In the genomic region with DNA sequence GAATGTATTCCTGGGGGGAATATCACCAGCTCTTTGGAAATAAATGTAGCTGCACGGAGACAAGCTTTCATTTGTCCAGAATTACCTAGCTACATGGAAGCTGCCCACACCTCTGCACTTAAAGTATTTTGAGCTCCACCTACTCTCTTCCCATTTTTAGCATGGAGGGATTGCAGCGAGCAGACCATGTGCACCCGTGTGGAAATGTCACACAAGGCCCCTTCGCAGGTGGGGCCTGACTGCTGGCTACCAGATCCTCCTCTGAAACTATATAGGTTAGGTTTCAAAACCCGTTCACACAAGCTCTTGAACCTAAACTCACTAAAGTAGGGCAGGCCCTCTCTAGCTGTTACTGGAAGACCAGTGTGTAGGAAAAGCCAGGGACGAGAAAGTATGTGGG, we compare ENCODE assay signal across 17 mouse cellular contexts. TPM values are rescaled to one million over a fixed set of nuclear protein-coding genes. Genes with fewer than 3 reads are reported as not detected.
"Had no signal": no experiment of that assay in that cellular context is flagged by ENCODE, and none has a peak within 500 bp of the region (broad histone marks: within the 10 kb centered on the region; RNA-seq: fewer than 3 reads in every experiment).

No protein-coding gene starts in this region.

- H3K27ac ChIP-seq: limb, embryonic 10.5 days; liver, embryonic 15.5 days; midbrain, embryonic 10.5 days; neural tube, embryonic 15.5 days had no signal

- H3K4me3 ChIP-seq: limb, embryonic 10.5 days; liver, embryonic 15.5 days; midbrain, embryonic 10.5 days; myocyte; neural tube, embryonic 15.5 days had no signal

- H3K4me1 ChIP-seq: limb, embryonic 10.5 days; midbrain, embryonic 10.5 days; neural tube, embryonic 15.5 days had no signal

- H3K9me3 ChIP-seq: limb, embryonic 10.5 days; liver, embryonic 15.5 days; neural tube, embryonic 15.5 days had no signal

- H3K27me3 ChIP-seq: liver, embryonic 15.5 days; neural tube, embryonic 15.5 days had no signal

- H3K4me2 ChIP-seq: liver, embryonic 11.5 days; liver, embryonic 15.5 days; lung, embryonic 14.5 days; neural tube, embryonic 15.5 days had no signal

- ATAC-seq: inflammation-experienced regulatory T-cells, adult 6 months; intestine, postnatal 0 days had no signal

- H3K36me3 ChIP-seq: limb, embryonic 10.5 days; liver, embryonic 15.5 days; midbrain, embryonic 10.5 days; neural tube, embryonic 15.5 days had no signal

- DNase-seq: kidney, adult 8-10 months; kidney, postnatal 36 days; lung, embryonic 14.5 days; lung, postnatal 10 days; lung, postnatal 4 days; midbrain, embryonic 14.5 days; spleen, adult 18-20 months; thymus, adult 2 months; thymus, postnatal 25 days had no signal

- H3K9ac ChIP-seq: liver, embryonic 15.5 days; lung, embryonic 14.5 days; neural tube, embryonic 15.5 days had no signal

RNA-seq across cellular contexts. Expression of a gene that starts 25.6 kb away (rescaled TPM):
- polyA plus RNA-seq: myocyte had no signal
